Mouse (Mus musculus): ENCODE results near the gene Ncaph2.

GRCm38 (mm10) chr15:89374801-89375534 lies 19.4 kb downstream of the Ncaph2 start:
- TF ChIP-seq CTCF (IDR thresholded peaks at IDR 0.05; ENCODE audit: extremely low read depth, insufficient read length, insufficient replicate concordance, low read depth, low read length) = no peak
- TF ChIP-seq POLR2A (IDR thresholded peaks at IDR 0.05; ENCODE audit: low read depth, low read length) = no peak
